Mouse (Mus musculus) midbrain, embryonic 10.5 days (tissue): ENCODE data around the gene Gpr179. TPM values are rescaled to one million over a fixed set of nuclear protein-coding genes. Genes with fewer than 3 reads are reported as not detected.
"Not testable (repeated sequence)": the region's sequence is repeated elsewhere in the genome, so short reads cannot be mapped to it uniquely, and the experiment has no call there.

Source experiments
- DNase-seq: peaks from one replicate; pipeline ENCODE4 v3.0.0-alpha.2; 2017; ENCODE audit warnings: low spot score
- H3K27ac ChIP-seq: fragments of 300-500 bp; sonication (generic); replicated peaks from 2 replicates; pipeline ENCODE4 v1.5.1; 2016; ENCODE audit warnings: mild to moderate bottlenecking
- H3K27me3 ChIP-seq: fragments of 300-500 bp; sonication (generic); 2 replicates; pipeline ENCODE4 v1.6.1; 2016; ENCODE audit warnings: low read depth, mild to moderate bottlenecking; ENCODE audit not compliant: poor library complexity, severe bottlenecking
- H3K36me3 ChIP-seq: fragments of 300-500 bp; sonication (generic); 2 replicates; pipeline ENCODE4 v1.6.1; 2016; ENCODE audit warnings: mild to moderate bottlenecking, moderate library complexity
- H3K4me1 ChIP-seq: fragments of 300-500 bp; sonication (generic); 2 replicates; pipeline ENCODE4 v1.6.1; 2016
- H3K4me3 ChIP-seq: fragments of 300-500 bp; sonication (generic); 2 replicates; pipeline ENCODE4 v1.5.1; 2016; ENCODE audit warnings: mild to moderate bottlenecking, moderate library complexity
- H3K9me3 ChIP-seq: fragments of 300-500 bp; sonication (generic); replicated peaks from 2 replicates; pipeline ENCODE4 v1.6.1; 2016; ENCODE audit warnings: mild to moderate bottlenecking
- whole genome bisulfite sequencing: fragments of 180-500 bp; shearing (Covaris S2); methylation state at CpG from one replicate; pipeline ENCODE4 v1.1.7; 2016; 5-methylcytosine and 5-hydroxymethylcytosine counted together
- polyA plus RNA-seq: library from polyadenylated mRNA; unstranded; fragments of >200 nt; fragmentation: Nextera tagmentation; extraction: Ambion mirVana; gene quantifications from 2 replicates; pipeline ENCODE4 v1.2.1, GENCODE M21; 2016

Gene Gpr179
- polyA plus RNA-seq, 1 experiment from 2014 or later, result 0.05 TPM

GRCm38 (mm10) chr11:97372159-97372864 is 20.4 kb upstream of the Gpr179 start:
- Histone ChIP-seq H3K27ac (no peak overlapping the region), H3K27me3 (no peaks in the 10 kb centered on the region), H3K36me3 (peaks cover 52% of the 10 kb centered on the region), H3K4me1 (no peaks in the 10 kb centered on the region), H3K9me3 (no peaks in the 10 kb centered on the region), H3K4me3 (no peak overlapping the region)
- WGBS, result 88% methylated on average over 6 of the region's 6 CpGs
- no peak for DNase-seq

DNA sequence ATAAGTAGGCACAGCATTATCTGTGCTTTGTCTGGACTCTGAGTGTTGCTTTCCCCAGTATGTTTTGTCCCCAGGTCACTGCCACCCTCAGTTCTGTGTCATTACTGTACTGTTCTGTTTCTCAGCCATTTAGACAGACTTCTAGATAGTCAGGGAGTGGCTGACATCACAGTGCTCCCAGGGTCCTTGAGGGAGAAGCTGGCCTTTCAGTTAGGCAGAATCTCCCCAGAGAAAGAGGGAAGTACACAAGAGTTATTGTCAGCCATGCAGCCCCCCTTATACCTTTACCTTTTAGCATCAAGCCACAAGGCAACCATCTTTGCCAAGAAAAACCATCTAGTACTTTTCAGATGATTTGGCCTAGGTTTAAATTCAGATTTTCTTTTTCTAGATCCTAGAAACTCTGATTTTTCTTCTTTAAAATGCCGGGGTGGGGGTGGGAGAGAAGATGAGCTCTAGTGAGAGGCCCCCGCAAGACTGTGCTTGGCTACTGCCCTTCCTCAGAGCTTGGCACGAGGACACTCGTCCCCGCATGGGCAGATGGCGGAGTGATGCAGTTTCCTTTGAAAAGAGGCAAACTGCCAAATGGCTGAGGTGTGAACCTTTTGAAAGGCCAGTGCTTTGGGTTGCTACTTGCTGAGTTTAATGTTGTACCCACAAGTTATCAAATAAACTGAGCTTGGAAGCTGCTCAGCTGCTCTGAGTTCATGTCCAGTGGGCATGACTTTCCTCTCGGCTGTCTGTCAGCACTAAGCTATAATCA is 18.6 kb upstream of the Gpr179 start:
- H3K27ac ChIP-seq, result no peak overlapping the region
- peaks cover 37% of the 10 kb centered on the region for H3K36me3 ChIP-seq
- no peak for DNase-seq
- H3K27me3 ChIP-seq, result no peaks in the 10 kb centered on the region
- no peaks in the 10 kb centered on the region for H3K9me3 ChIP-seq
- 92% methylated on average over 7 of the region's 7 CpGs for WGBS
- peaks cover 5% of the 10 kb centered on the region for H3K4me1 ChIP-seq
- no peak overlapping the region for H3K4me3 ChIP-seq

- Histone ChIP-seq H3K36me3 (peaks cover 20% of the 10 kb centered on the region; the same call in 1 of the 2 replicates), H3K4me1 (peaks cover 25% of the 10 kb centered on the region), H3K9me3 (no peaks in the 10 kb centered on the region), H3K27ac (no peak overlapping the region), H3K27me3 (no peaks in the 10 kb centered on the region), H3K4me3 (no peak overlapping the region)
- no peak for DNase-seq
- 90% methylated on average over 5 of the region's 5 CpGs for WGBS
These were observed 16.6 kb upstream of the Gpr179 start for GRCm38 (mm10) chr11:97368501-97368900.

GRCm38 (mm10) chr11:97365556-97365955 is 13.7 kb upstream of the Gpr179 start:
- Histone ChIP-seq H3K36me3 (peaks cover 14% of the 10 kb centered on the region; the same call in 1 of the 2 replicates), H3K27me3 (no peaks in the 10 kb centered on the region), H3K4me3 (peak overlapping the region; percentile 100; the same call in 1 of the 2 replicates), H3K4me1 (peaks cover 35% of the 10 kb centered on the region), H3K9me3 (no peaks in the 10 kb centered on the region), H3K27ac (no peak overlapping the region)
- no peak for DNase-seq
- 85% methylated on average over 1 of the region's 1 CpGs for WGBS

- H3K4me1 ChIP-seq, result peaks cover 35% of the 10 kb centered on the region
- peaks cover 13% of the 10 kb centered on the region; the same call in 1 of the 2 replicates for H3K36me3 ChIP-seq
These were observed 11.7 kb upstream of the Gpr179 start for GRCm38 (mm10) chr11:97363644-97363995.

DNA sequence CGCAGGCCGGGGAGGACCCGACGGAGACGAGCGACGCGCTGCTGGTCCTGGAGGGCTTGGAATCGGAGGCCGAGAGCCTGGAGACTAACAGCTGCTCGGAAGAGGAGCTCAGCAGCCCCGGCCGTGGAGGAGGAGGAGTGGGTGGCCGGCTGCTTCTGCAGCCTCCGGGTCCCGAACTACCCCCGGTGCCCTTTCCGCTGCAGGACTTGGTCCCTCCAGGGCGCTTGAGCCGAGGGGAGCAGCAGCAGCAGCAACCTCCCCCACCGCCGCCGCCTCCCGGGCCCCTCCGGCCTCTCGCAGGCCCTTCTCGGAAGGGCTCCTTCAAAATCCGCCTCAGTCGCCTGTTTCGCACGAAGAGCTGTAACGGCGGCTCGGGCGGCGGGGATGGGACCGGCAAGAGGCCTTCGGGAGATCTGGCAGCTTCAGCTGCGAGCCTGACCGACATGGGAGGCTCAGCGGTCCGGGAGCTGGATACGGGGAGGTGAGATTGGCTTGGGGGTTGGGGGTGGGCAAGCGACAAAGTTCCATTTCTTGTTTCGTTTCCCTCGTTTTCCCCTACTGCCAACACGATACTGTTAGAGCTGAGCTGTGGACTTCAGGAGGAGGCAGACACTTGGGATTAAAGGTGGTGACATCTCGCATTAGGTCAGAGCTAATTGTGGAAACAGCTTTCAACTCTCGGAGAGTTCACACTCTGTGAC is 11.2 kb upstream of the Gpr179 start:
- Histone ChIP-seq H3K4me1 (peaks cover 35% of the 10 kb centered on the region), H3K9me3 (no peaks in the 10 kb centered on the region), H3K27me3 (no peaks in the 10 kb centered on the region), H3K27ac (peak overlapping the region; percentile 94), H3K36me3 (peaks cover 8% of the 10 kb centered on the region; the same call in 1 of the 2 replicates), H3K4me3 (peak overlapping the region; percentile 100)
- peak; percentile 66 for DNase-seq
- WGBS, result under 1% methylated on average over 49 of the region's 49 CpGs

More at GRCm38 (mm10) chr11:97363644-97363995, 11.7 kb upstream of the Gpr179 start:
- H3K9me3 ChIP-seq, result no peaks in the 10 kb centered on the region
- no peak for DNase-seq
- H3K27me3 ChIP-seq, result no peaks in the 10 kb centered on the region
- H3K27ac ChIP-seq, result no peak overlapping the region
- H3K4me3 ChIP-seq, result peak overlapping the region; percentile 100
- WGBS, result 3% methylated on average over 7 of the region's 7 CpGs

DNA sequence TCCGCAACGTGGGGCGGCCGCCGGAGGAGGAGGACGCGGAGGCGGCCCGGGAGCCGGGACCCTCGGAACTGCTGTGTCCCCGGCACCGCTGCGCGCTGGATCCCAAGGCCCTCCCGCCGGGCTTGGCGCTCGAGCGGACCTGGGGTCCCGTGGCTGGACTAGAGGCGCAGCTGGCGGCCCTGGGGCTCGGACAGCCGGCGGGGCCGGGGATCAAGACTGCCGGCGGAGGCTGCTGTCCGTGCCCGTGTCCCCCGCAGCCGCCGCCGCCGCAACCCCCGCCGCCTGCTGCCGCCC is 10.7 kb upstream of the Gpr179 start:
- Histone ChIP-seq H3K4me1 (peaks cover 35% of the 10 kb centered on the region), H3K27me3 (no peaks in the 10 kb centered on the region), H3K4me3 (peak overlapping the region; percentile 100), H3K36me3 (0 out of 2 replicates have a peak, but pooled peaks cover 4% of the 10 kb centered on the region), H3K27ac (peak overlapping the region; percentile 94), H3K9me3 (no peaks in the 10 kb centered on the region)
- DNase-seq, result no peak
- under 1% methylated on average over 38 of the region's 39 CpGs for WGBS

- under 1% methylated on average over 55 of the region's 81 CpGs for WGBS
- H3K27ac ChIP-seq, result peak within 1 kb of the TSS; percentile 94
- H3K36me3 ChIP-seq, result 0 out of 2 replicates have a peak, but pooled peaks cover 1% of the 10 kb centered on the region
- peaks cover 35% of the 10 kb centered on the region for H3K4me1 ChIP-seq
- peak; percentile 94 for DNase-seq
- no peaks in the 10 kb centered on the region for H3K27me3 ChIP-seq
- H3K9me3 ChIP-seq, result no peaks in the 10 kb centered on the region
- H3K4me3 ChIP-seq, result peak within 1 kb of the TSS; percentile 100
These were observed 10.2 kb upstream of the Gpr179 start, which contains the start of gene Socs7 for GRCm38 (mm10) chr11:97361948-97362648. Gene Socs7, plus strand, starts transcription at chr11:97362551.

- not testable (repeated sequence) for H3K4me3 ChIP-seq, H3K27ac ChIP-seq, H3K36me3 ChIP-seq, H3K9me3 ChIP-seq, H3K4me1 ChIP-seq, H3K27me3 ChIP-seq
- WGBS, result 14% methylated on average over 4 of the region's 6 CpGs
- DNase-seq, result peak; percentile 57
These were observed 5.8 kb upstream of the Gpr179 start for GRCm38 (mm10) chr11:97357663-97358062.

- H3K27me3 ChIP-seq, result 0 out of 2 replicates have a peak, but pooled peaks cover 8% of the 10 kb centered on the region
- no peaks in the 10 kb centered on the region for H3K36me3 ChIP-seq
- H3K9me3 ChIP-seq, result no peaks in the 10 kb centered on the region
- no peak for DNase-seq
- no peak overlapping the region for H3K4me3 ChIP-seq
- no peak overlapping the region for H3K27ac ChIP-seq
- peaks cover 22% of the 10 kb centered on the region for H3K4me1 ChIP-seq
- WGBS, result 93% methylated on average over 7 of the region's 7 CpGs
These were observed 3.4 kb upstream of the Gpr179 start for GRCm38 (mm10) chr11:97355247-97355646.

DNA sequence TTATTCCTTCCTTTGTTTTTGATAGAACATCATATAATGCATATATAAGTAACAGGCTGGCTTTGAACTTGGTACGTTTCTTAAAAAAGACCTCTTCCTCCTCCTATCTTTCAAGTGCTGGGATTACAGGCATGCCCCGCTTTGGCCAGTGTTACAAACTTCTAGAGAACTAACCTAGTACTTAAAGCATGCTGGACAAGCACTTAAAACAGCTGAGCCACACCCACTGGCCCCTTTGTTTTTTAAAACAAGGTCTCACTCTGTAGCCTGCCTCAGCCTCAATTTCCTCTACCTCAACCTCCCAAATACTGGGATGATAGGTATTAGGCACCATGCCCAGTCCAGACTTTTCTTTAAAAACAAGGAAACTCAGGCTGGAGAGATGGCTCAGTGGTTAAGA is 2.8 kb upstream of the Gpr179 start:
- 85% methylated on average over 2 of the region's 2 CpGs for WGBS
- no peaks in the 10 kb centered on the region for H3K9me3 ChIP-seq
- H3K27ac ChIP-seq, result no peak overlapping the region
- H3K36me3 ChIP-seq, result no peaks in the 10 kb centered on the region
- 0 out of 2 replicates have a peak, but pooled peaks cover 8% of the 10 kb centered on the region for H3K27me3 ChIP-seq
- no peak overlapping the region for H3K4me3 ChIP-seq
- DNase-seq, result no peak
- H3K4me1 ChIP-seq, result peaks cover 28% of the 10 kb centered on the region

DNA sequence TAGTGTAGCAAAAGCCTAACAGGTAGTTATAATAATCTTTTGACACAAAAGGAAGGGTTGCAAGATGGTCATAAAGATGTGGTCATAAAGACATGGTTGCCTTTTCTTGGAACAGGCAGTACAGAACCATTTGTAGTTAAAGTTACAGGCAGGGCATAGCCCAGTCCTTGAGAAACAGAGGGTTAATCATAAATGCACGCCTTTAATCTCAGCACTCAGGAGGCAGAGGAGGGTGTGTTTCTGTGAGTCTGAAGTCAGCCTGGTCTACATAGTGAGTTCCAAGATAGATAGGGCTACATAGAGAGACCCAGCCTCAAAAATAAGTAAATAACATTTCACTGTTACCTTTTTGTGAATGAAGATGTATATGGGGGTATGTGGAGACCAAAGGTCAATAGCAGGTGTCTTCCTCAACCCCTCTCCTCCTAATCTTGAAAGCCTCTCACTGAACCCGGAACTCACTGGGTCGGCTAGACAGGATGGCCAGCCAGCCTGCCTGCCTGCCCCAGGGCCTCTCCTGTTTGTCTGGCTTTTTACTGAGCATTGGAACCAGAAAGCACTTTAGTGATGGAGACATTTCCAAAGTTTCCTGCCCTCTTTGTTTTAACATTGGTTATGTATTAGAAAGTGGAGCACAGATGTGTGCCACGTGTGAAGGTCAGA is 1.2 kb upstream of the Gpr179 start:
- 83% methylated on average over 4 of the region's 4 CpGs for WGBS
- H3K27me3 ChIP-seq, result 0 out of 2 replicates have a peak, but pooled peaks cover 8% of the 10 kb centered on the region
- H3K4me1 ChIP-seq, result peaks cover 31% of the 10 kb centered on the region
- H3K4me3 ChIP-seq, result no peak overlapping the region
- no peaks in the 10 kb centered on the region for H3K9me3 ChIP-seq
- no peak overlapping the region for H3K27ac ChIP-seq
- no peaks in the 10 kb centered on the region for H3K36me3 ChIP-seq
- no peak for DNase-seq
